Mouse (Mus musculus) hindbrain, postnatal 0 days (tissue): ENCODE data around the gene Pck2. TPM values are rescaled to one million over a fixed set of nuclear protein-coding genes. Genes with fewer than 3 reads are reported as not detected.

Source experiments
- ATAC-seq: fragments of 200-750 bp; cut with Nextera tagmentation; 2 replicates; pipeline ENCODE4 v1.8.0; 2017; ENCODE audit warnings: mild to moderate bottlenecking, moderate TSS enrichment, moderate library complexity
- DNase-seq: peaks from one replicate; pipeline ENCODE4 v3.0.0-alpha.2; 2015; ENCODE audit warnings: low spot score
- H3K27ac ChIP-seq: fragments of 300-500 bp; sonication (generic); 2 replicates; pipeline ENCODE4 v1.5.1; 2014; ENCODE audit warnings: mild to moderate bottlenecking
- H3K27me3 ChIP-seq: fragments of 300-500 bp; sonication (generic); 2 replicates; pipeline ENCODE4 v1.6.1; 2014; ENCODE audit warnings: low read length, mixed read lengths; ENCODE audit not compliant: insufficient read depth
- H3K36me3 ChIP-seq: fragments of 300-500 bp; sonication (generic); 2 replicates; pipeline ENCODE4 v1.6.1; 2014; ENCODE audit warnings: low read length, mixed read lengths; ENCODE audit not compliant: insufficient read depth
- H3K4me1 ChIP-seq: fragments of 300-500 bp; sonication (generic); 2 replicates; pipeline ENCODE4 v1.6.1; 2014; ENCODE audit warnings: antibody characterized with exemption, low read length, mixed read lengths; ENCODE audit not compliant: insufficient read depth
- H3K4me2 ChIP-seq: fragments of 300-500 bp; sonication (generic); 2 replicates; pipeline ENCODE4 v1.6.1; 2014; ENCODE audit warnings: low read depth, mild to moderate bottlenecking, low read length, moderate library complexity, mixed read lengths
- H3K4me3 ChIP-seq: fragments of 300-500 bp; sonication (generic); 2 replicates; pipeline ENCODE4 v1.5.1; 2014; ENCODE audit warnings: low read length
- H3K9ac ChIP-seq: fragments of 300-500 bp; sonication (generic); replicated peaks from 2 replicates; pipeline ENCODE4 v1.6.1; 2014; ENCODE audit warnings: mild to moderate bottlenecking, low read length, moderate library complexity, mixed read lengths
- H3K9me3 ChIP-seq: fragments of 300-500 bp; sonication (generic); 2 replicates; pipeline ENCODE4 v1.6.1; 2016; ENCODE audit warnings: low read length, mixed read lengths
- CTCF ChIP-seq: IDR thresholded peaks from 2 replicates; pipeline ENCODE4 v1.5.1; 2016; ENCODE audit warnings: antibody characterized with exemption, control low read depth, low read depth
- WGBS: fragments of 180-500 bp; shearing (Covaris S2); extraction: QIAGEN DNeasy Blood & Tissue Kit; methylation state at CpG from one replicate; pipeline ENCODE4 v1.1.7; 2014; 5-methylcytosine and 5-hydroxymethylcytosine counted together
- polyA plus RNA-seq: library from polyadenylated mRNA; unstranded; fragments of >200 nt; fragmentation: Nextera tagmentation; extraction: Ambion mirVana; gene quantifications from 2 replicates; pipeline ENCODE4 v1.2.1, GENCODE M21; 2015
- total RNA-seq: library from RNA; depleted of rRNA; stranded (reverse); fragments of >200 nt; gene quantifications from 2 replicates; pipeline ENCODE4 v1.2.3, GENCODE M21; 2014; rRNA removed

Pck2 gene
- total and polyA plus RNA-seq, 2 experiments from 2014 or later = 19.9 to 30.5 TPM

GRCm38 (mm10) chr14:55596036-55596690 lies 56.1 kb downstream of the Pck2 start:
- peak; percentile 48 for DNase-seq
- Histone ChIP-seq H3K9me3 (no peaks in the 10 kb centered on the region), H3K4me1 (peaks cover 16% of the 10 kb centered on the region), H3K27me3 (no peaks in the 10 kb centered on the region), H3K27ac (no peak overlapping the region), H3K4me3 (no peak overlapping the region), H3K36me3 (peaks cover 57% of the 10 kb centered on the region), H3K9ac (no peak overlapping the region), H3K4me2 (no peak overlapping the region)
- no peak for TF ChIP-seq CTCF
- 63% methylated on average over 13 of the region's 13 CpGs for WGBS
- no peak for ATAC-seq

DNA sequence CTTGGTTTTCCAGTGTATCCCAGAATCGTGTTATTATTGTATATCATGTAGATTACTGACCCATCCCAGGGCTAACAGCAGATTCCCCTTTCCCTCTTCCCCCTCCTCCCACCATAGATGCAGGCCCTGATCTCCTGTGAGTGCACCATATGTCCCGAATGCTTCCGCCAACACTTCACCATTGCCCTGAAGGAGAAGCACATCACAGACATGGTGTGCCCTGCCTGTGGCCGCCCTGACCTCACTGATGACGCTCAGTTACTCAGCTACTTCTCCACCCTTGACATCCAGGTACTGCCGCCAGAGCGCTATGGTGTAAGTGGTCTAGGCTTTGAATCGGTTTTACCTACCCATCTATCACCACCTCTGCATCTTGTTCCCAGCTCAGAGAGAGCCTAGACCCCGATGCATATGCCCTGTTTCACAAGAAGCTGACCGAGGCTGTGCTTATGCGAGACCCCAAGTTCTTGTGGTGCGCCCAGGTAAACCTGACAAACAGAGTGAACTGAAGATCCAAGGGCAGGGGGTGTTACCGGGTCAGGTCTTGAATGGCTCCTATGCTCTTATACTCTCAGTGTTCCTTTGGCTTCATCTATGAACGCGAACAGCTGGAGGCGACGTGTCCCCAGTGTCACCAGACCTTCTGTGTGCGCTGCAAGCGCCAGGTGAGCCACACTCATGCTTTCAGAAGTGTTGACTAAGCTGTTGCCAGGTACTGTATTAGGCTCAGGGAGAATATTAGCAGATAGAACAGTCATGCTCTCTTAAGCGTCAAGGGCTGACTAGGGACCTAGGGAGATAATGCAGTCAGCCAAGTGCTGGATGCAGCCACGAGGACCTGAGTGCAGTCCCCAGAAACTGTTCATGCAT lies 58.7 kb downstream of the Pck2 start:
- ATAC-seq = no peak
- no peaks in the 10 kb centered on the region for H3K27me3 ChIP-seq
- no peak for DNase-seq
- no peak overlapping the region for H3K4me3 ChIP-seq
- no peak overlapping the region for H3K4me2 ChIP-seq
- WGBS = 94% methylated on average over 21 of the region's 21 CpGs
- H3K9me3 ChIP-seq = no peaks in the 10 kb centered on the region
- no peaks in the 10 kb centered on the region for H3K4me1 ChIP-seq
- TF ChIP-seq CTCF = no peak
- peaks cover 75% of the 10 kb centered on the region for H3K36me3 ChIP-seq
- H3K9ac ChIP-seq = no peak overlapping the region
- no peak overlapping the region for H3K27ac ChIP-seq

Other genes starting within 250 kb of the Pck2 start
- gene Dhrs4, start 61.5 kb upstream of the Pck2 start, total RNA-seq = 15.8 and 18.4 TPM in 2 replicates
- gene Dhrs4, start 61.5 kb upstream of the Pck2 start, polyA plus RNA-seq = 28.1 and 29.6 TPM in 2 replicates
- gene Carmil3, start 49.6 kb upstream of the Pck2 start, total RNA-seq = 90.5 and 120 TPM in 2 replicates
- gene Carmil3, start 49.6 kb upstream of the Pck2 start, polyA plus RNA-seq = 23.8 and 25.2 TPM in 2 replicates
- gene Cpne6, start 29.8 kb upstream of the Pck2 start, total RNA-seq = 8.3 and 19.7 TPM in 2 replicates
- 25.3 and 28.0 TPM in 2 replicates for gene Cpne6, start 29.8 kb upstream of the Pck2 start, polyA plus RNA-seq
- gene Nrl, start 15.3 kb upstream of the Pck2 start, total RNA-seq = 4.4 and 7.1 TPM in 2 replicates
- gene Nrl, start 15.3 kb upstream of the Pck2 start, polyA plus RNA-seq = 0.23 and 0.33 TPM in 2 replicates
- gene Dcaf11, start 19.7 kb downstream of the Pck2 start, total RNA-seq = 97.9 and 118 TPM in 2 replicates
- gene Dcaf11, start 19.7 kb downstream of the Pck2 start, polyA plus RNA-seq = 94.1 and 102 TPM in 2 replicates
- gene A730061H03Rik, start 20.1 kb downstream of the Pck2 start, total RNA-seq = not detected in 2 replicates
- 0.55 TPM in 1 of 2 replicates, not detected in the other for gene A730061H03Rik, start 20.1 kb downstream of the Pck2 start, polyA plus RNA-seq
- 2.9 TPM in 1 of 2 replicates, not detected in the other for gene Fitm1, start 35.4 kb downstream of the Pck2 start, total RNA-seq
- gene Fitm1, start 35.4 kb downstream of the Pck2 start, polyA plus RNA-seq = 0.25 TPM in 1 of 2 replicates, not detected in the other
- 86.5 and 128 TPM in 2 replicates for gene Psme1, start 37.9 kb downstream of the Pck2 start, total RNA-seq
- gene Psme1, start 37.9 kb downstream of the Pck2 start, polyA plus RNA-seq = 226 and 244 TPM in 2 replicates
- gene Emc9, start 45.0 kb downstream of the Pck2 start, total RNA-seq = 26.6 and 51.6 TPM in 2 replicates
- gene Emc9, start 45.0 kb downstream of the Pck2 start, polyA plus RNA-seq = 79.0 and 82.2 TPM in 2 replicates
- gene Psme2, start 50.8 kb downstream of the Pck2 start, total RNA-seq = 51.9 and 57.6 TPM in 2 replicates
- 163 and 208 TPM in 2 replicates for gene Psme2, start 50.8 kb downstream of the Pck2 start, polyA plus RNA-seq
- gene Rnf31, start 51.4 kb downstream of the Pck2 start, total RNA-seq = 23.6 and 25.5 TPM in 2 replicates
- gene Rnf31, start 51.4 kb downstream of the Pck2 start, polyA plus RNA-seq = 21.0 and 21.2 TPM in 2 replicates
- gene Irf9, start 63.3 kb downstream of the Pck2 start, total RNA-seq = 14.8 and 18.4 TPM in 2 replicates
- 7.3 and 10.1 TPM in 2 replicates for gene Irf9, start 63.3 kb downstream of the Pck2 start, polyA plus RNA-seq
- gene Rec8, start 77.8 kb downstream of the Pck2 start, total RNA-seq = 11.6 and 12.8 TPM in 2 replicates
- 12.2 and 14.1 TPM in 2 replicates for gene Rec8, start 77.8 kb downstream of the Pck2 start, polyA plus RNA-seq
- gene Ipo4, start 95.7 kb downstream of the Pck2 start, total RNA-seq = 120 and 132 TPM in 2 replicates
- gene Ipo4, start 95.7 kb downstream of the Pck2 start, polyA plus RNA-seq = 92.5 and 106 TPM in 2 replicates
- gene Gm49378, start 97.6 kb downstream of the Pck2 start, total RNA-seq = 2.8 and 7.9 TPM in 2 replicates
- gene Gm49378, start 97.6 kb downstream of the Pck2 start, polyA plus RNA-seq = 1.0 and 1.4 TPM in 2 replicates
- 55.3 and 59.3 TPM in 2 replicates for gene Tm9sf1, start 103.5 kb downstream of the Pck2 start, total RNA-seq
- 59.7 and 62.8 TPM in 2 replicates for gene Tm9sf1, start 103.5 kb downstream of the Pck2 start, polyA plus RNA-seq
- gene Tssk4, start 109.9 kb downstream of the Pck2 start, total RNA-seq = 0.32 and 1.3 TPM in 2 replicates
- gene Tssk4, start 109.9 kb downstream of the Pck2 start, polyA plus RNA-seq = 0.24 and 0.28 TPM in 2 replicates
- gene Mdp1, start 120.2 kb downstream of the Pck2 start, total RNA-seq = 40.6 and 45.1 TPM in 2 replicates
- 70.6 and 70.8 TPM in 2 replicates for gene Mdp1, start 120.2 kb downstream of the Pck2 start, polyA plus RNA-seq
- gene Gmpr2, start 131.7 kb downstream of the Pck2 start, total RNA-seq = 17.5 and 24.3 TPM in 2 replicates
- gene Gmpr2, start 131.7 kb downstream of the Pck2 start, polyA plus RNA-seq = 36.9 and 37.6 TPM in 2 replicates
- gene Nedd8, start 131.9 kb downstream of the Pck2 start, total RNA-seq = 128 and 143 TPM in 2 replicates
- gene Nedd8, start 131.9 kb downstream of the Pck2 start, polyA plus RNA-seq = 629 TPM in 2 replicates
- 18.7 and 21.9 TPM in 2 replicates for gene Tinf2, start 141.6 kb downstream of the Pck2 start, total RNA-seq
- 23.8 and 27.3 TPM in 2 replicates for gene Tinf2, start 141.6 kb downstream of the Pck2 start, polyA plus RNA-seq
- 0.10 and 0.11 TPM in 2 replicates for gene Tgm1, start 173.7 kb downstream of the Pck2 start, total RNA-seq
- gene Tgm1, start 173.7 kb downstream of the Pck2 start, polyA plus RNA-seq = 0.06 and 0.16 TPM in 2 replicates
- 78.7 and 83.8 TPM in 2 replicates for gene Rabggta, start 182.0 kb downstream of the Pck2 start, total RNA-seq
- 50.4 and 51.9 TPM in 2 replicates for gene Rabggta, start 182.0 kb downstream of the Pck2 start, polyA plus RNA-seq
- 62.0 and 69.2 TPM in 2 replicates for gene Dhrs1, start 205.4 kb downstream of the Pck2 start, total RNA-seq
- 86.0 and 88.3 TPM in 2 replicates for gene Dhrs1, start 205.4 kb downstream of the Pck2 start, polyA plus RNA-seq
- gene Nop9, start 205.4 kb downstream of the Pck2 start, total RNA-seq = 19.9 and 28.9 TPM in 2 replicates
- gene Nop9, start 205.4 kb downstream of the Pck2 start, polyA plus RNA-seq = 23.0 and 23.5 TPM in 2 replicates
- 1.9 TPM in 1 of 2 replicates, not detected in the other for gene Cideb, start 218.2 kb downstream of the Pck2 start, total RNA-seq
- gene Cideb, start 218.2 kb downstream of the Pck2 start, polyA plus RNA-seq = 0.75 and 0.81 TPM in 2 replicates
- gene Ltb4r2, start 221.2 kb downstream of the Pck2 start, total RNA-seq = 0.16 and 0.32 TPM in 2 replicates
- 0.69 and 0.78 TPM in 2 replicates for gene Ltb4r2, start 221.2 kb downstream of the Pck2 start, polyA plus RNA-seq
- gene Ltb4r1, start 225.7 kb downstream of the Pck2 start, total RNA-seq = 0.43 and 0.52 TPM in 2 replicates
- gene Ltb4r1, start 225.7 kb downstream of the Pck2 start, polyA plus RNA-seq = 0.64 and 0.71 TPM in 2 replicates
- gene Adcy4, start 243.8 kb downstream of the Pck2 start, total RNA-seq = 5.6 and 5.8 TPM in 2 replicates
- gene Adcy4, start 243.8 kb downstream of the Pck2 start, polyA plus RNA-seq = 1.7 and 2.8 TPM in 2 replicates
- 0.42 and 1.7 TPM in 2 replicates for gene Ripk3, start 248.6 kb downstream of the Pck2 start, total RNA-seq
- gene Ripk3, start 248.6 kb downstream of the Pck2 start, polyA plus RNA-seq = 1.7 and 2.0 TPM in 2 replicates